Mouse (Mus musculus): ENCODE measurements around the gene Cd52. TPM values are rescaled to one million over a fixed set of nuclear protein-coding genes. Genes with fewer than 3 reads are reported as not detected.

The Cd52 gene
- total and polyA plus RNA-seq, 3 experiments: 1,886 to 5,448 (median 2,306) TPM

GRCm38 (mm10) chr4:134052560-134052959 lies 42.3 kb downstream of the Cd52 start:
- no peak for DNase-seq (ENCODE audit: extremely low read depth)
- TF ChIP-seq POLR2A (IDR thresholded peaks at IDR 0.05; ENCODE audit: low read depth, low read length) (no peak), GABPA (IDR thresholded peaks at IDR 0.05; ENCODE audit: insufficient replicate concordance, low read depth, low read length) (no peak), RCOR1 (conservative IDR thresholded peaks at IDR 0.05; ENCODE audit: low read depth, low read length) (no peak), KAT2A (IDR thresholded peaks at IDR 0.05; ENCODE audit: insufficient replicate concordance, low read length) (no peak), CTCF (conservative IDR thresholded peaks at IDR 0.05 in 1 of 2, IDR thresholded peaks at IDR 0.05 in 1 of 2; ENCODE audit: low read depth in 2 of 2, low read length in 2 of 2) (no peak), CHD1 (IDR thresholded peaks at IDR 0.05; ENCODE audit: low read depth, low read length) (no peak), CHD2 (IDR thresholded peaks at IDR 0.05; ENCODE audit: low read length) (no peak), ELF1 (IDR thresholded peaks at IDR 0.05; ENCODE audit: low read depth, low read length) (no peak), MAFK (IDR thresholded peaks at IDR 0.05; ENCODE audit: insufficient replicate concordance, low read length) (no peak)
- Histone ChIP-seq H3K4me1 (ENCODE audit: control insufficient read depth in 1 of 2, insufficient read depth in 2 of 2) (peaks cover 7 to 10% of the 10 kb centered on the region in 2 experiments; a peak in 3 of 4 replicates), H3K36me3 (replicated peaks in 1 of 2; ENCODE audit: control insufficient read depth in 1 of 2, insufficient read depth in 1 of 2, low read length in 1 of 2) (no peaks in the 10 kb centered on the region), H3K4me2 (ENCODE audit: insufficient read depth, low read depth, poor library complexity, severe bottlenecking) (no peak overlapping the region), H3K27me3 (replicated peaks) (peaks cover 2% of the 10 kb centered on the region), H3K79me2 (replicated peaks; ENCODE audit: control insufficient read depth, extremely low read depth, insufficient read depth, poor library complexity, severe bottlenecking) (no peaks in the 10 kb centered on the region), H3K9ac (ENCODE audit: insufficient read depth, low read depth) (no peak overlapping the region), H3K27ac (ENCODE audit: insufficient read depth, low read depth) (no peak overlapping the region), H3K4me3 (replicated peaks in 1 of 3; ENCODE audit: low read depth in 2 of 3, low read length in 2 of 3, poor library complexity in 1 of 3) (no peak overlapping the region), H3K9me3 (replicated peaks; ENCODE audit: low read length) (peaks cover 4% of the 10 kb centered on the region)
- in situ Hi-C loops (cut with MboI; ENCODE audit: low pct_ligation_motif_present, low pct_unique_long_range_greater_than_20kb, low sequenced_read_pairs): no loop called here
- dilution Hi-C loops (cut with MboI; ENCODE audit: extremely low pct_ligation_motif_present, extremely low pct_unique_long_range_greater_than_20kb, low sequenced_read_pairs): no loop called here

- Histone ChIP-seq H3K4me3 (replicated peaks in 1 of 3; ENCODE audit: low read depth in 2 of 3, low read length in 2 of 3, poor library complexity in 1 of 3) (no peak overlapping the region), H3K36me3 (replicated peaks in 1 of 2; ENCODE audit: control insufficient read depth in 1 of 2, insufficient read depth in 1 of 2, low read length in 1 of 2) (no peaks in the 10 kb centered on the region), H3K79me2 (replicated peaks; ENCODE audit: control insufficient read depth, extremely low read depth, insufficient read depth, poor library complexity, severe bottlenecking) (no peaks in the 10 kb centered on the region), H3K9ac (ENCODE audit: insufficient read depth, low read depth) (no peak overlapping the region), H3K27ac (ENCODE audit: insufficient read depth, low read depth) (no peak overlapping the region), H3K4me1 (ENCODE audit: control insufficient read depth in 1 of 2, insufficient read depth in 2 of 2) (peaks cover 5 to 10% of the 10 kb centered on the region in 2 experiments; a peak in 3 of 4 replicates), H3K4me2 (ENCODE audit: insufficient read depth, low read depth, poor library complexity, severe bottlenecking) (no peak overlapping the region), H3K27me3 (replicated peaks) (peaks cover 2% of the 10 kb centered on the region), H3K9me3 (replicated peaks; ENCODE audit: low read length) (peaks cover 4% of the 10 kb centered on the region)
- TF ChIP-seq ZC3H11A (IDR thresholded peaks at IDR 0.05; ENCODE audit: low read depth, low read length): no peak
- TF ChIP-seq CTCF (conservative IDR thresholded peaks at IDR 0.05 in 1 of 2, IDR thresholded peaks at IDR 0.05 in 1 of 2; ENCODE audit: low read depth in 2 of 2, low read length in 2 of 2): no peak
- TF ChIP-seq JUN (IDR thresholded peaks at IDR 0.05; ENCODE audit: insufficient read depth, low read depth, low read length): no peak
- TF ChIP-seq RAD21 (IDR thresholded peaks at IDR 0.05; ENCODE audit: low read depth, low read length): no peak
- TF ChIP-seq MAZ (IDR thresholded peaks at IDR 0.05; ENCODE audit: low read depth, low read length): no peak
- no peak for TF ChIP-seq ELF1 (IDR thresholded peaks at IDR 0.05; ENCODE audit: low read depth, low read length)
- TF ChIP-seq MAX (IDR thresholded peaks at IDR 0.05; ENCODE audit: low read length): no peak
- no peak for TF ChIP-seq TCF12 (IDR thresholded peaks at IDR 0.05; ENCODE audit: low read depth, low read length)
- no peak for DNase-seq (ENCODE audit: extremely low read depth)
- in situ Hi-C loops (cut with MboI; ENCODE audit: low pct_ligation_motif_present, low pct_unique_long_range_greater_than_20kb, low sequenced_read_pairs): no loop called here
- dilution Hi-C loops (cut with MboI; ENCODE audit: extremely low pct_ligation_motif_present, extremely low pct_unique_long_range_greater_than_20kb, low sequenced_read_pairs): no loop called here
These were observed 43.0 kb downstream of the Cd52 start for GRCm38 (mm10) chr4:134051912-134052311.

All from CH12.LX (cell line).